Mouse (Mus musculus) limb, embryonic 10.5 days (tissue): ENCODE measurements around the gene Khdc4. TPM values are rescaled to one million over a fixed set of nuclear protein-coding genes. Genes with fewer than 3 reads are reported as not detected.

Experiments
- DNase-seq: peaks from one replicate; pipeline ENCODE4 v3.0.0-alpha.2; 2017; ENCODE audit warnings: low spot score
- H3K27ac ChIP-seq: fragments of 300-500 bp; sonication (generic); 2 replicates; pipeline ENCODE4 v1.5.1; 2016; ENCODE audit warnings: mild to moderate bottlenecking
- H3K27me3 ChIP-seq: fragments of 300-500 bp; sonication (generic); 2 replicates; pipeline ENCODE4 v1.6.1; 2016; ENCODE audit warnings: low read depth, mild to moderate bottlenecking; ENCODE audit not compliant: poor library complexity, severe bottlenecking
- H3K36me3 ChIP-seq: fragments of 300-500 bp; sonication (generic); 2 replicates; pipeline ENCODE4 v1.6.1; 2016; ENCODE audit warnings: mild to moderate bottlenecking, moderate library complexity
- H3K4me1 ChIP-seq: fragments of 300-500 bp; sonication (generic); 2 replicates; pipeline ENCODE4 v1.6.1; 2016
- H3K4me3 ChIP-seq: fragments of 300-500 bp; sonication (generic); 2 replicates; pipeline ENCODE4 v1.5.1; 2016; ENCODE audit warnings: mild to moderate bottlenecking, moderate library complexity
- H3K9me3 ChIP-seq: fragments of 300-500 bp; sonication (generic); replicated peaks from 2 replicates; pipeline ENCODE4 v1.6.1; 2016; ENCODE audit warnings: mild to moderate bottlenecking
- WGBS: fragments of 180-500 bp; shearing (Covaris S2); methylation state at CpG from one replicate; pipeline ENCODE4 v1.1.7; 2016; 5-methylcytosine and 5-hydroxymethylcytosine counted together
- polyA plus RNA-seq: library from polyadenylated mRNA; unstranded; fragments of >200 nt; fragmentation: Nextera tagmentation; extraction: Ambion mirVana; gene quantifications from 2 replicates; pipeline ENCODE4 v1.2.1, GENCODE M21; 2016

Gene Khdc4
- polyA plus RNA-seq, 1 experiment from 2014 or later = 111 TPM

DNA sequence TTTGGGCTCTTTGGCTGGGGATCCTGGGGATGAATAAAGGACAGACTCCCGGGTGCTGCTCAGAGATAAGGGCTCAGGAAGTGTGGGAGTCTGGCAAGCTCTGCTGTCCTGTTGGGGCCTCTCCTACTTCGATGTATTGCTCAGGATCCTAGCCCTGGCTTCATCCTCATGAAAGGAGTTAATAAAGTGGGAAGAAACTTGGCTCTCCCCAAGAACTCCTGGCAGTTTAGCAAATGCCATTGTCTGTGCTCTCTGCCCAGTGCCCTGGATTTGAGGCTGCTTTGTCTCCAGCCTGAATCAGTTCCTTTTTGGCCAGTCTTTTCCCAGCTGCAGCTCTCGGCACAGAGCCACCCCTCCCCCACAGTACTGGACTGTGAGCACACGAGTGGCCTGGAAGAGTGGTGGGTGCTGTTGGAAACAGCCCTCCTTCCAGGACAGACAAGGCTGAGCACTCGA, 72.5 kb downstream of the Khdc4 start:
- Histone ChIP-seq H3K4me1 (peaks cover 16% of the 10 kb centered on the region), H3K36me3 (peaks cover 61% of the 10 kb centered on the region), H3K4me3 (no peak overlapping the region), H3K9me3 (no peaks in the 10 kb centered on the region), H3K27me3 (no peaks in the 10 kb centered on the region), H3K27ac (peak overlapping the region; percentile 71)
- 26% methylated on average over 5 of the region's 5 CpGs for WGBS
- DNase-seq = no peak

DNA sequence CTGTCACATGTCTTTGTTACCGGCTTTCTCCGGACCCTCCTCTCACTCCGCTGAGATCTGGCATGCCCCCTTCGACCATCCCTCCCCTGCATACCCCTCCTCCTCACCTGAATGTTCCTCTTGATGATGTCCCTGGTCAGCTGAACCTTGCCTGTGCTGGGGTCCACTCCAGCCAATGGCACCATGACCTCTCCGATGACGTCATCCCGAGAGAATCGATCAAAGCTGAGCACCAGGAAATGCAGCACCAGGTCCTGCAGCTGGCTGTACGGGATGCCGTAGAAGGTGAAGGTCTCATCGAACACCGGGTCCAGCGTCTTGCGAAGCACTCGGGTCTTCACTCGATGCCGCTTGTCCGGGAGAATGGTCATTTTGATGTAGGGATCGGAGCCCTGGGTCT, 76.0 kb downstream of the Khdc4 start:
- DNase-seq = no peak
- Histone ChIP-seq H3K4me3 (no peak overlapping the region), H3K36me3 (peaks cover 52% of the 10 kb centered on the region), H3K9me3 (no peaks in the 10 kb centered on the region), H3K4me1 (peaks cover 12% of the 10 kb centered on the region), H3K27me3 (no peaks in the 10 kb centered on the region), H3K27ac (no peak overlapping the region)
- 92% methylated on average over 19 of the region's 19 CpGs for WGBS

DNA sequence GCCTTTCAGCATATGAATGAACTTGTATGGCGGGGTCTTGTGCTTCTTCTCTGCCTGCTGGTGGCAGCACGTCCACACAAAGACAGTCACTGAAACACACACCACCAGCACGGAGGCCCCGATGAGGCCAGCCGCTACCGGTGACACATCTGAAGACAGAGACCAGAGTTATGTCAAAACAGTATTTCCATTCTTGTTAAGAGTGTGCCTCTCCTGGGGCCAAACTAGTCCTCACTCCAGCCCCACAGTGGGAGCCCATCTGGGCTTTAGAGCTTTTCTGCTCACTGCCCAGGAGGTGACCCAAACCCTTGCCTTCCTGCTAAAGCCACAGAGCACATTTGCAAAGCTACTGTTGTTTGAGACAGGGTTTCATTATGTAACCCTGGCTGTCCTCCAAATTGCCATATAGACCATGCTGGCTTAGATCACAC, 76.8 kb downstream of the Khdc4 start:
- Histone ChIP-seq H3K27ac (no peak overlapping the region), H3K4me1 (peaks cover 12% of the 10 kb centered on the region), H3K27me3 (no peaks in the 10 kb centered on the region), H3K9me3 (no peaks in the 10 kb centered on the region), H3K36me3 (peaks cover 47% of the 10 kb centered on the region), H3K4me3 (no peak overlapping the region)
- no peak for DNase-seq
- 75% methylated on average over 6 of the region's 6 CpGs for WGBS

Other genes with a start within 250 kb of the Khdc4 start
- gene Sema4a, start 224.6 kb upstream of the Khdc4 start, polyA plus RNA-seq = 4.7 and 6.7 TPM in 2 replicates
- 9.2 and 14.5 TPM in 2 replicates for gene Lmna, start 175.8 kb upstream of the Khdc4 start, polyA plus RNA-seq
- 28.9 and 34.8 TPM in 2 replicates for gene Mex3a, start 153.4 kb upstream of the Khdc4 start, polyA plus RNA-seq
- gene Rab25, start 137.5 kb upstream of the Khdc4 start, polyA plus RNA-seq = 1.7 and 3.7 TPM in 2 replicates
- gene Lamtor2, start 132.7 kb upstream of the Khdc4 start, polyA plus RNA-seq = 151 and 159 TPM in 2 replicates
- 78.8 and 79.5 TPM in 2 replicates for gene Ubqln4, start 132.0 kb upstream of the Khdc4 start, polyA plus RNA-seq
- gene Ssr2, start 109.9 kb upstream of the Khdc4 start, polyA plus RNA-seq = 199 and 202 TPM in 2 replicates
- gene Arhgef2, start 79.8 kb upstream of the Khdc4 start, polyA plus RNA-seq = 103 and 119 TPM in 2 replicates
- not detected in 2 replicates for gene Rxfp4, start 32.7 kb upstream of the Khdc4 start, polyA plus RNA-seq
- gene Rit1, start 31.0 kb downstream of the Khdc4 start, polyA plus RNA-seq = 26.8 and 28.4 TPM in 2 replicates
- 15.1 and 28.1 TPM in 2 replicates for gene Syt11, start 89.4 kb downstream of the Khdc4 start, polyA plus RNA-seq
- gene Gon4l, start 149.4 kb downstream of the Khdc4 start, polyA plus RNA-seq = 17.6 and 18.5 TPM in 2 replicates
- 57.4 and 67.0 TPM in 2 replicates for gene Msto1, start 228.2 kb downstream of the Khdc4 start, polyA plus RNA-seq